Mouse (Mus musculus) myocyte (in vitro differentiated cells): ENCODE results near the gene Stx4a.

Experiments
- E2F4 ChIP-seq: IDR thresholded peaks from one replicate; pipeline ENCODE4 v1.6.1; 2011; ENCODE audit warnings: mild to moderate bottlenecking, control low read depth, moderate library complexity; ENCODE audit not compliant: insufficient read depth
- MAX ChIP-seq: IDR thresholded peaks from one replicate; pipeline ENCODE4 v1.6.1; 2011; ENCODE audit warnings: low read depth, mild to moderate bottlenecking, control low read depth
- MYOD1 ChIP-seq, 3 experiments: IDR thresholded peaks; one replicate each; pipeline ENCODE4 v1.6.1; 2011; ENCODE audit warnings: control low read depth in 2 of 3, low read depth in 2 of 3, mild to moderate bottlenecking in 2 of 3, moderate library complexity in 1 of 3; ENCODE audit not compliant: insufficient read length in 2 of 3, control insufficient read depth in 1 of 3
- MYOG ChIP-seq, 3 experiments: IDR thresholded peaks; one replicate each; pipeline ENCODE4 v1.6.1; 2011; ENCODE audit warnings: control low read depth in 2 of 3, low read depth in 2 of 3, mild to moderate bottlenecking in 2 of 3; ENCODE audit not compliant: insufficient read length in 2 of 3, control insufficient read depth in 1 of 3, insufficient read depth in 1 of 3
- POLR2A ChIP-seq: IDR thresholded peaks from one replicate; pipeline ENCODE4 v1.6.1; 2011; ENCODE audit warnings: low read depth, mild to moderate bottlenecking, control low read depth, moderate library complexity; ENCODE audit not compliant: insufficient read length
- USF1 ChIP-seq: IDR thresholded peaks from one replicate; pipeline ENCODE4 v1.6.1; 2011; ENCODE audit warnings: low read depth, mild to moderate bottlenecking, control low read depth, moderate library complexity

- peak; percentile 66 to 84 (median 80) for TF ChIP-seq MYOD1 (IDR thresholded peaks at IDR 0.05; ENCODE audit: control insufficient read depth in 1 of 3, insufficient read length in 2 of 3, low read depth in 2 of 3)
- TF ChIP-seq MYOG (IDR thresholded peaks at IDR 0.05; ENCODE audit: control insufficient read depth in 1 of 3, insufficient read depth in 1 of 3, insufficient read length in 2 of 3, low read depth in 2 of 3), result peak in 2 of 3 experiments; percentile 52 to 96
- TF ChIP-seq E2F4, result no peak
- no peak for TF ChIP-seq USF1
- no peak for TF ChIP-seq POLR2A
- TF ChIP-seq MAX, result no peak
Observed at GRCm38 (mm10) chr7:127869149-127869810, 45.2 kb downstream of the Stx4a start.
